Mouse (Mus musculus) CH12.LX (cell line): ENCODE measurements around the gene Rxfp3. TPM values are rescaled to one million over a fixed set of nuclear protein-coding genes. Genes with fewer than 3 reads are reported as not detected.

Experiments
- DNase-seq: peaks from one replicate; pipeline ENCODE4 v3.0.0-alpha.2; 2013; ENCODE audit errors: extremely low read depth
- H3K27ac ChIP-seq: 2 replicates; pipeline ENCODE4 v1.5.1; 2012; ENCODE audit warnings: low read depth, mild to moderate bottlenecking, control low read depth, moderate library complexity; ENCODE audit not compliant: insufficient read depth
- H3K27me3 ChIP-seq: replicated peaks from 2 replicates; pipeline ENCODE3; 2012; ENCODE audit warnings: inconsistent platforms
- H3K36me3 ChIP-seq, 2 experiments: replicated peaks in 1 of 2; 2 replicates each; pipeline versions ENCODE3 to v1.6.1; 2012; ENCODE audit warnings: inconsistent platforms in 1 of 2, low read length in 1 of 2, mild to moderate bottlenecking in 1 of 2, mixed read lengths in 1 of 2, moderate library complexity in 1 of 2; ENCODE audit not compliant: control insufficient read depth in 1 of 2, insufficient read depth in 1 of 2
- H3K4me1 ChIP-seq, 2 experiments: 2 replicates each; pipeline ENCODE4 v1.6.1; 2012; ENCODE audit warnings: inconsistent platforms in 1 of 2, moderate library complexity in 1 of 2; ENCODE audit not compliant: insufficient read depth in 2 of 2, control insufficient read depth in 1 of 2
- H3K4me2 ChIP-seq: 2 replicates; pipeline ENCODE4 v1.6.1; 2012; ENCODE audit warnings: low read depth, mild to moderate bottlenecking, control low read depth; ENCODE audit not compliant: poor library complexity, insufficient read depth, severe bottlenecking
- H3K4me3 ChIP-seq, 3 experiments: fragments of 150-350 bp in 1 of 3; sonication (generic) in 1 of 3; replicated peaks in 1 of 3; 2 replicates each; pipeline versions ENCODE3 to v1.5.1; 2011 to 2012; ENCODE audit warnings: low read depth in 2 of 3, low read length in 2 of 3, mild to moderate bottlenecking in 2 of 3, moderate library complexity in 2 of 3, control low read depth in 1 of 3, improper control_type of control experiment in 1 of 3, inconsistent platforms in 1 of 3, mixed read lengths in 1 of 3; ENCODE audit not compliant: poor library complexity in 1 of 3
- H3K79me2 ChIP-seq: replicated peaks from 2 replicates; pipeline ENCODE4 v1.6.1; 2012; ENCODE audit warnings: mild to moderate bottlenecking, moderate library complexity; ENCODE audit not compliant: control insufficient read depth, poor library complexity, insufficient read depth, severe bottlenecking; ENCODE audit errors: extremely low read depth
- H3K9ac ChIP-seq: 2 replicates; pipeline ENCODE4 v1.6.1; 2012; ENCODE audit warnings: low read depth, mild to moderate bottlenecking, control low read depth, moderate library complexity; ENCODE audit not compliant: insufficient read depth
- H3K9me3 ChIP-seq: replicated peaks from 2 replicates; pipeline ENCODE3; 2012; ENCODE audit warnings: low read length, inconsistent platforms, mixed read lengths
- BHLHE40 ChIP-seq: IDR thresholded peaks from 2 replicates; pipeline ENCODE4 v1.6.1; 2011; ENCODE audit warnings: mild to moderate bottlenecking, low read depth, low read length, improper control_type of control experiment
- CHD2 ChIP-seq: IDR thresholded peaks from 2 replicates; pipeline ENCODE4 v1.6.1; 2011; ENCODE audit warnings: low read length, improper control_type of control experiment
- EP300 ChIP-seq: IDR thresholded peaks from 2 replicates; pipeline ENCODE4 v1.6.1; 2011; ENCODE audit warnings: low read length, improper control_type of control experiment
- GABPA ChIP-seq: IDR thresholded peaks from 2 replicates; pipeline ENCODE4 v1.6.1; 2012; ENCODE audit warnings: low read depth, low read length, improper control_type of control experiment, inconsistent platforms; ENCODE audit not compliant: insufficient replicate concordance
- IRF4 ChIP-seq: IDR thresholded peaks from 2 replicates; pipeline ENCODE4 v1.6.1; 2014; ENCODE audit warnings: low read depth, mild to moderate bottlenecking, inconsistent platforms, low read length, improper control_type of control experiment
- JUND ChIP-seq: conservative IDR thresholded peaks from 2 replicates; pipeline ENCODE4 v1.6.1; 2011; ENCODE audit warnings: low read depth, low read length, improper control_type of control experiment
- KAT2A ChIP-seq: IDR thresholded peaks from 2 replicates; pipeline ENCODE4 v1.6.1; 2012; ENCODE audit warnings: low read length, improper control_type of control experiment, inconsistent platforms; ENCODE audit not compliant: insufficient replicate concordance
- MAFK ChIP-seq: IDR thresholded peaks from 2 replicates; pipeline ENCODE4 v1.6.1; 2011; ENCODE audit warnings: low read length, improper control_type of control experiment; ENCODE audit not compliant: insufficient replicate concordance
- MAX ChIP-seq: IDR thresholded peaks from 2 replicates; pipeline ENCODE4 v1.6.1; 2011; ENCODE audit warnings: low read length, improper control_type of control experiment
- MEF2A ChIP-seq: IDR thresholded peaks from 2 replicates; pipeline ENCODE4 v1.6.1; 2014; ENCODE audit warnings: low read depth, mild to moderate bottlenecking, inconsistent platforms, low read length, improper control_type of control experiment, borderline replicate concordance
- MYC ChIP-seq: IDR thresholded peaks from 2 replicates; pipeline ENCODE4 v1.6.1; 2011; ENCODE audit warnings: low read depth, mild to moderate bottlenecking, improper control_type of control experiment, low read length
- NRF1 ChIP-seq: IDR thresholded peaks from 2 replicates; pipeline ENCODE4 v1.6.1; 2014; ENCODE audit warnings: low read depth, mild to moderate bottlenecking, inconsistent platforms, low read length, improper control_type of control experiment, moderate library complexity
- POLR2A ChIP-seq: IDR thresholded peaks from 2 replicates; pipeline ENCODE4 v1.6.1; 2011; ENCODE audit warnings: low read depth, mild to moderate bottlenecking, improper control_type of control experiment, low read length
- POLR2AphosphoS2 ChIP-seq: IDR thresholded peaks from 2 replicates; pipeline ENCODE4 v1.6.1; 2011; ENCODE audit warnings: low read depth, low read length, improper control_type of control experiment
- RAD21 ChIP-seq: IDR thresholded peaks from 2 replicates; pipeline ENCODE4 v1.6.1; 2011; ENCODE audit warnings: low read depth, mild to moderate bottlenecking, low read length, improper control_type of control experiment, moderate library complexity
- RCOR1 ChIP-seq: conservative IDR thresholded peaks from 2 replicates; pipeline ENCODE4 v1.6.1; 2012; ENCODE audit warnings: low read depth, mild to moderate bottlenecking, inconsistent platforms, low read length, improper control_type of control experiment
- SIN3A ChIP-seq: IDR thresholded peaks from 2 replicates; pipeline ENCODE4 v1.6.1; 2012; ENCODE audit warnings: low read length, improper control_type of control experiment, inconsistent platforms
- SMC3 ChIP-seq: IDR thresholded peaks from 2 replicates; pipeline ENCODE4 v1.6.1; 2011; ENCODE audit warnings: low read depth, low read length, improper control_type of control experiment
- UBTF ChIP-seq: IDR thresholded peaks from 2 replicates; pipeline ENCODE4 v1.6.1; 2012; ENCODE audit warnings: low read depth, mild to moderate bottlenecking, inconsistent platforms, low read length, improper control_type of control experiment, moderate library complexity
- USF2 ChIP-seq: conservative IDR thresholded peaks from 2 replicates; pipeline ENCODE4 v1.6.1; 2011; ENCODE audit warnings: low read depth, low read length, improper control_type of control experiment
- ZC3H11A ChIP-seq: IDR thresholded peaks from 2 replicates; pipeline ENCODE4 v1.6.1; 2012; ENCODE audit warnings: low read depth, mild to moderate bottlenecking, inconsistent platforms, low read length, improper control_type of control experiment
- ZKSCAN1 ChIP-seq: IDR thresholded peaks from 2 replicates; pipeline ENCODE4 v1.6.1; 2012; ENCODE audit warnings: low read depth, inconsistent platforms, low read length, improper control_type of control experiment, borderline replicate concordance
- ZMIZ1 ChIP-seq: IDR thresholded peaks from 2 replicates; pipeline ENCODE4 v1.6.1; 2012; ENCODE audit warnings: low read depth, mild to moderate bottlenecking, inconsistent platforms, low read length, improper control_type of control experiment
- ZNF384 ChIP-seq: IDR thresholded peaks from 2 replicates; pipeline ENCODE4 v1.6.1; 2012; ENCODE audit warnings: low read depth, low read length, improper control_type of control experiment, inconsistent platforms
- dilution Hi-C: fragments of 300-500 bp; cut with MboI; formaldehyde crosslinking; loops from 2 replicates; pipeline ENCODE4 v1.14.3; 2020; ENCODE audit warnings: low sequenced_read_pairs; ENCODE audit not compliant: extremely low pct_unique_long_range_greater_than_20kb, extremely low pct_ligation_motif_present
- in situ Hi-C: fragments of 300-500 bp; cut with MboI; formaldehyde crosslinking; loops from 3 replicates; pipeline ENCODE4 v1.14.3; 2019; ENCODE audit warnings: low sequenced_read_pairs, low pct_ligation_motif_present, low pct_unique_long_range_greater_than_20kb, mixed read lengths
- polyA plus RNA-seq: library from polyadenylated mRNA; unstranded; fragments of >175 nt; gene quantifications from 2 replicates; pipeline ENCODE4 v1.2.1, GENCODE M21; 2012; ENCODE audit warnings: low read depth; ENCODE audit not compliant: insufficient read length
- total RNA-seq, 2 experiments: library from RNA; depleted of rRNA; stranded (reverse); fragments of 300-350 nt in 1 of 2; fragments of >200 nt in 1 of 2; gene quantifications; 2 replicates each; pipeline ENCODE4 v1.2.3; 2012 to 2014

Gene Rxfp3
- total and polyA plus RNA-seq, 3 experiments: not detected

- no peak for DNase-seq
- Histone ChIP-seq H3K9ac (no peak overlapping the region), H3K4me3 (no peak overlapping the region), H3K27me3 (no peaks in the 10 kb centered on the region), H3K9me3 (no peaks in the 10 kb centered on the region), H3K27ac (no peak overlapping the region), H3K4me1 (no peaks in the 10 kb centered on the region), H3K4me2 (no peak overlapping the region), H3K79me2 (no peaks in the 10 kb centered on the region), H3K36me3 (no peaks in the 10 kb centered on the region)
- TF ChIP-seq SMC3 (no peak), ZC3H11A (no peak), EP300 (no peak), CHD2 (no peak), MAX (no peak), ZNF384 (no peak), MYC (no peak), SIN3A (no peak), IRF4 (no peak), USF2 (no peak), UBTF (no peak), ZKSCAN1 (no peak)
- dilution Hi-C loops: no loop called here
- in situ Hi-C loops: no loop called here
Measured at GRCm38 (mm10) chr15:11083678-11084077, 45.9 kb upstream of the Rxfp3 start.

GRCm38 (mm10) chr15:11082961-11083569, 45.3 kb upstream of the Rxfp3 start:
- no peak for DNase-seq
- no peaks in the 10 kb centered on the region for H3K36me3 ChIP-seq
- no peak overlapping the region for H3K9ac ChIP-seq
- dilution Hi-C loops: no loop called here
- no peak for TF ChIP-seq CHD2
- TF ChIP-seq GABPA: no peak
- TF ChIP-seq JUND: no peak
- TF ChIP-seq MAX: no peak
- TF ChIP-seq MAFK: no peak
- TF ChIP-seq KAT2A: no peak
- no peak for TF ChIP-seq MEF2A
- no peak for TF ChIP-seq POLR2A
- TF ChIP-seq POLR2AphosphoS2: no peak
- TF ChIP-seq RCOR1: no peak
- TF ChIP-seq RAD21: no peak
- TF ChIP-seq BHLHE40: no peak
- TF ChIP-seq NRF1: no peak
- no peak for TF ChIP-seq ZMIZ1
- no peak for TF ChIP-seq IRF4
- no peak overlapping the region for H3K4me3 ChIP-seq
- no peak overlapping the region for H3K27ac ChIP-seq
- no peaks in the 10 kb centered on the region for H3K4me1 ChIP-seq
- H3K79me2 ChIP-seq: no peaks in the 10 kb centered on the region
- H3K4me2 ChIP-seq: no peak overlapping the region
- no peaks in the 10 kb centered on the region for H3K27me3 ChIP-seq
- H3K9me3 ChIP-seq: no peaks in the 10 kb centered on the region
- in situ Hi-C loops: no loop called here
